Mouse (Mus musculus) limb, embryonic 10.5 days (tissue): ENCODE measurements at regions not wholly inside any gene's neighbourhood (a gene's known extent, or its start where the extent isn't known, plus 50 kb on each side); places are given as distances from the start of the nearest gene placed in this dataset.

Source experiments
- DNase-seq: peaks from one replicate; pipeline ENCODE4 v3.0.0-alpha.2; 2017; ENCODE audit warnings: low spot score
- H3K27ac ChIP-seq: fragments of 300-500 bp; sonication (generic); 2 replicates; pipeline ENCODE4 v1.5.1; 2016; ENCODE audit warnings: mild to moderate bottlenecking
- H3K27me3 ChIP-seq: fragments of 300-500 bp; sonication (generic); 2 replicates; pipeline ENCODE4 v1.6.1; 2016; ENCODE audit warnings: low read depth, mild to moderate bottlenecking; ENCODE audit not compliant: poor library complexity, severe bottlenecking
- H3K36me3 ChIP-seq: fragments of 300-500 bp; sonication (generic); 2 replicates; pipeline ENCODE4 v1.6.1; 2016; ENCODE audit warnings: mild to moderate bottlenecking, moderate library complexity
- H3K4me1 ChIP-seq: fragments of 300-500 bp; sonication (generic); 2 replicates; pipeline ENCODE4 v1.6.1; 2016
- H3K4me3 ChIP-seq: fragments of 300-500 bp; sonication (generic); 2 replicates; pipeline ENCODE4 v1.5.1; 2016; ENCODE audit warnings: mild to moderate bottlenecking, moderate library complexity
- H3K9me3 ChIP-seq: fragments of 300-500 bp; sonication (generic); replicated peaks from 2 replicates; pipeline ENCODE4 v1.6.1; 2016; ENCODE audit warnings: mild to moderate bottlenecking
- WGBS: fragments of 180-500 bp; shearing (Covaris S2); methylation state at CpG from one replicate; pipeline ENCODE4 v1.1.7; 2016; 5-methylcytosine and 5-hydroxymethylcytosine counted together

- Histone ChIP-seq H3K27me3 (no peaks in the 10 kb centered on the region), H3K4me1 (no peaks in the 10 kb centered on the region), H3K27ac (no peak overlapping the region), H3K4me3 (no peak overlapping the region), H3K36me3 (no peaks in the 10 kb centered on the region), H3K9me3 (no peaks in the 10 kb centered on the region)
- WGBS: 88% methylated on average over 19 of the region's 19 CpGs
- DNase-seq: no peak
Measured at GRCm38 (mm10) chr1:35452441-35453107, 602.8 kb downstream of the Plekhb2 start.

- Histone ChIP-seq H3K27me3 (no peaks in the 10 kb centered on the region), H3K4me3 (no peak overlapping the region), H3K9me3 (no peaks in the 10 kb centered on the region), H3K36me3 (no peaks in the 10 kb centered on the region), H3K4me1 (no peaks in the 10 kb centered on the region), H3K27ac (no peak overlapping the region)
- no peak for DNase-seq
- 76% methylated on average over 9 of the region's 9 CpGs for WGBS
Measured at GRCm38 (mm10) chr1:35457591-35457990, 607.8 kb downstream of the Plekhb2 start.

GRCm38 (mm10) chr1:35465081-35465480 lies 603.1 kb upstream of the Hs6st1 start:
- no peaks in the 10 kb centered on the region for H3K27me3 ChIP-seq
- no peaks in the 10 kb centered on the region for H3K36me3 ChIP-seq
- DNase-seq: no peak
- WGBS: 55% methylated on average over 3 of the region's 3 CpGs
- H3K4me1 ChIP-seq: no peaks in the 10 kb centered on the region
- H3K27ac ChIP-seq: no peak overlapping the region
- no peak overlapping the region for H3K4me3 ChIP-seq
- no peaks in the 10 kb centered on the region for H3K9me3 ChIP-seq

- Histone ChIP-seq H3K36me3 (no peaks in the 10 kb centered on the region), H3K4me3 (no peak overlapping the region), H3K9me3 (no peaks in the 10 kb centered on the region; the same call in 1 of the 2 replicates), H3K27ac (no peak overlapping the region), H3K27me3 (no peaks in the 10 kb centered on the region), H3K4me1 (no peaks in the 10 kb centered on the region)
- no peak for DNase-seq
- 84% methylated on average over 4 of the region's 4 CpGs for WGBS
Measured at GRCm38 (mm10) chr1:35469185-35469753, 598.9 kb upstream of the Hs6st1 start.

GRCm38 (mm10) chr1:35478262-35478661 lies 589.9 kb upstream of the Hs6st1 start:
- H3K4me3 ChIP-seq: no peak overlapping the region
- no peaks in the 10 kb centered on the region; the same call in 1 of the 2 replicates for H3K9me3 ChIP-seq
- H3K4me1 ChIP-seq: no peaks in the 10 kb centered on the region
- no peaks in the 10 kb centered on the region for H3K27me3 ChIP-seq
- no peak for DNase-seq
- no peaks in the 10 kb centered on the region for H3K36me3 ChIP-seq
- no peak overlapping the region for H3K27ac ChIP-seq
- 93% methylated on average over 1 of the region's 1 CpGs for WGBS

- no peaks in the 10 kb centered on the region for H3K36me3 ChIP-seq
- H3K9me3 ChIP-seq: no peaks in the 10 kb centered on the region
- no peak for DNase-seq
- no peak overlapping the region for H3K4me3 ChIP-seq
- H3K27ac ChIP-seq: no peak overlapping the region
- no peaks in the 10 kb centered on the region for H3K4me1 ChIP-seq
- no peaks in the 10 kb centered on the region for H3K27me3 ChIP-seq
- WGBS: 76% methylated on average over 5 of the region's 5 CpGs
Measured at GRCm38 (mm10) chr1:35495963-35496362, 572.2 kb upstream of the Hs6st1 start.

- 88% methylated on average over 5 of the region's 5 CpGs for WGBS
- peaks cover 4% of the 10 kb centered on the region; the same call in 1 of the 2 replicates for H3K4me1 ChIP-seq
- H3K36me3 ChIP-seq: no peaks in the 10 kb centered on the region
- no peaks in the 10 kb centered on the region for H3K9me3 ChIP-seq
- DNase-seq: no peak
- H3K4me3 ChIP-seq: no peak overlapping the region
- H3K27ac ChIP-seq: no peak overlapping the region
- no peaks in the 10 kb centered on the region for H3K27me3 ChIP-seq
Measured at GRCm38 (mm10) chr1:35522951-35523350, 545.2 kb upstream of the Hs6st1 start.

GRCm38 (mm10) chr1:35523790-35524362 lies 544.3 kb upstream of the Hs6st1 start:
- H3K4me3 ChIP-seq: no peak overlapping the region
- WGBS: 58% methylated on average over 2 of the region's 2 CpGs
- DNase-seq: no peak
- H3K4me1 ChIP-seq: peaks cover 11% of the 10 kb centered on the region; the same call in 1 of the 2 replicates
- no peaks in the 10 kb centered on the region for H3K27me3 ChIP-seq
- H3K27ac ChIP-seq: no peak overlapping the region
- no peaks in the 10 kb centered on the region for H3K9me3 ChIP-seq
- no peaks in the 10 kb centered on the region for H3K36me3 ChIP-seq

GRCm38 (mm10) chr1:35524788-35525187 lies 543.4 kb upstream of the Hs6st1 start:
- Histone ChIP-seq H3K4me1 (peaks cover 11% of the 10 kb centered on the region; the same call in 1 of the 2 replicates), H3K4me3 (no peak overlapping the region), H3K27ac (no peak overlapping the region), H3K27me3 (no peaks in the 10 kb centered on the region), H3K9me3 (no peaks in the 10 kb centered on the region), H3K36me3 (no peaks in the 10 kb centered on the region)
- 70% methylated on average over 5 of the region's 5 CpGs for WGBS
- no peak for DNase-seq

- no peak for DNase-seq
- WGBS: 68% methylated on average over 12 of the region's 12 CpGs
- Histone ChIP-seq H3K4me1 (peaks cover 11% of the 10 kb centered on the region; the same call in 1 of the 2 replicates), H3K4me3 (no peak overlapping the region), H3K36me3 (no peaks in the 10 kb centered on the region), H3K9me3 (no peaks in the 10 kb centered on the region), H3K27me3 (no peaks in the 10 kb centered on the region), H3K27ac (no peak overlapping the region)
Measured at GRCm38 (mm10) chr1:35527750-35528476, 540.3 kb upstream of the Hs6st1 start.

- Histone ChIP-seq H3K4me3 (no peak overlapping the region), H3K4me1 (no peaks in the 10 kb centered on the region), H3K27me3 (no peaks in the 10 kb centered on the region), H3K36me3 (no peaks in the 10 kb centered on the region), H3K27ac (no peak overlapping the region), H3K9me3 (no peaks in the 10 kb centered on the region)
- no peak for DNase-seq
Measured at GRCm38 (mm10) chr1:35535470-35535869, 532.7 kb upstream of the Hs6st1 start.

GRCm38 (mm10) chr1:35536276-35536675 lies 531.9 kb upstream of the Hs6st1 start:
- Histone ChIP-seq H3K4me3 (no peak overlapping the region), H3K9me3 (no peaks in the 10 kb centered on the region), H3K27ac (no peak overlapping the region), H3K36me3 (no peaks in the 10 kb centered on the region), H3K27me3 (no peaks in the 10 kb centered on the region), H3K4me1 (no peaks in the 10 kb centered on the region)
- WGBS: 91% methylated on average over 5 of the region's 5 CpGs
- DNase-seq: no peak

GRCm38 (mm10) chr1:35548845-35549244 lies 519.4 kb upstream of the Hs6st1 start:
- Histone ChIP-seq H3K9me3 (no peaks in the 10 kb centered on the region), H3K36me3 (no peaks in the 10 kb centered on the region), H3K4me3 (no peak overlapping the region)

More at GRCm38 (mm10) chr1:35548845-35549244, 519.4 kb upstream of the Hs6st1 start:
- no peaks in the 10 kb centered on the region for H3K4me1 ChIP-seq
- H3K27ac ChIP-seq: no peak overlapping the region
- no peak for DNase-seq
- no peaks in the 10 kb centered on the region for H3K27me3 ChIP-seq
- 91% methylated on average over 3 of the region's 3 CpGs for WGBS
